9 mouse cellular contexts compared by ENCODE assay signal in genomic region chr17:24723122-24723880, GRCm38 (mm10). TPM values are rescaled to one million over a fixed set of nuclear protein-coding genes. Genes with fewer than 3 reads are reported as not detected.
A peak's percentile ranks its signal among the peaks of the same experiment; 100 is the strongest.
DNase-seq lines count a peak whose midpoint lies in the region; ATAC-seq lines count a peak whose summit lies in the region.
"Had no signal": no experiment of that assay in that cellular context is flagged by ENCODE, and none has a peak within 500 bp of the region (broad histone marks: within the 10 kb centered on the region; RNA-seq: fewer than 3 reads in every experiment).

No protein-coding gene starts in this region.

- no peak for DNase-seq in kidney, postnatal 4 days
- DNase-seq in R1 (ENCODE audit: low read depth, low spot score) (peak; percentile 50), MN1 (ENCODE audit: low spot score) (no peak)
- DNase-seq in hindbrain, embryonic 11.5 days (ENCODE audit: low spot score) = no peak
- DNase-seq in layer of hippocampus, adult 9-10 months (ENCODE audit: low spot score) = no peak
- no peak for DNase-seq in left cerebral cortex, postnatal 36 days (ENCODE audit: low spot score in 2 of 2)

- intact Hi-C loops in left cerebral cortex, postnatal 36 days (cut with DNase I) = no loop called here

- H3K4me1 ChIP-seq in kidney, embryonic 14.5 days (ENCODE audit: control insufficient read depth, insufficient read depth, low read length) = peaks cover 8% of the 10 kb centered on the region
- H3K4me1 ChIP-seq in hindbrain, embryonic 11.5 days (replicated peaks; ENCODE audit: control insufficient read depth, insufficient read depth, low read length) = peaks cover 10% of the 10 kb centered on the region
- peaks cover 41% of the 10 kb centered on the region for H3K4me1 ChIP-seq in midbrain, embryonic 13.5 days (replicated peaks)

- H3K27ac ChIP-seq in kidney, embryonic 14.5 days (ENCODE audit: low read depth, low read length) = peak overlapping the region; percentile 71
- H3K27ac ChIP-seq in hindbrain, embryonic 11.5 days (ENCODE audit: low read depth, low read length) = peak overlapping the region; percentile 17; the same call in 1 of the 2 replicates
- peak overlapping the region; percentile 82 for H3K27ac ChIP-seq in midbrain, embryonic 13.5 days

- no peak for ATAC-seq in kidney, embryonic 14.5 days (ENCODE audit: low FRiP score, low TSS enrichment)
- ATAC-seq in hindbrain, embryonic 11.5 days (ENCODE audit: low FRiP score) = no peak
- no peak for ATAC-seq in midbrain, embryonic 13.5 days

- H3K4me3 ChIP-seq in kidney, embryonic 14.5 days (ENCODE audit: low read length) = peak overlapping the region; percentile 90
- peak overlapping the region; percentile 85 for H3K4me3 ChIP-seq in hindbrain, embryonic 11.5 days (ENCODE audit: low read depth, low read length)
- H3K4me3 ChIP-seq in midbrain, embryonic 13.5 days (replicated peaks) = peak overlapping the region; percentile 78

- no peaks in the 10 kb centered on the region for H3K9me3 ChIP-seq in kidney, embryonic 14.5 days (ENCODE audit: control insufficient read depth, low read length)
- H3K9me3 ChIP-seq in hindbrain, embryonic 11.5 days (ENCODE audit: control insufficient read depth, low read length) = no peaks in the 10 kb centered on the region
- H3K9me3 ChIP-seq in midbrain, embryonic 13.5 days = no peaks in the 10 kb centered on the region

- no peaks in the 10 kb centered on the region for H3K27me3 ChIP-seq in kidney, embryonic 14.5 days (ENCODE audit: control insufficient read depth, insufficient read depth, low read length)
- H3K27me3 ChIP-seq in hindbrain, embryonic 11.5 days (ENCODE audit: control insufficient read depth, insufficient read depth, low read length) = no peaks in the 10 kb centered on the region; the same call in 1 of the 2 replicates
- 0 out of 2 replicates have a peak, but pooled peaks cover 9% of the 10 kb centered on the region for H3K27me3 ChIP-seq in midbrain, embryonic 13.5 days

- peaks cover 20% of the 10 kb centered on the region for H3K36me3 ChIP-seq in kidney, embryonic 14.5 days (ENCODE audit: control insufficient read depth, insufficient read depth, low read length)
- H3K36me3 ChIP-seq in hindbrain, embryonic 11.5 days (ENCODE audit: control insufficient read depth, insufficient read depth, low read length) = 0 out of 2 replicates have a peak, but pooled peaks cover 4% of the 10 kb centered on the region
- H3K36me3 ChIP-seq in midbrain, embryonic 13.5 days = peaks cover 18% of the 10 kb centered on the region

- peak overlapping the region; percentile 78 for H3K4me2 ChIP-seq in kidney, embryonic 14.5 days (replicated peaks; ENCODE audit: low read depth, low read length)
- H3K4me2 ChIP-seq in hindbrain, embryonic 11.5 days (replicated peaks; ENCODE audit: low read depth, low read length) = peak overlapping the region; percentile 77
- H3K4me2 ChIP-seq in midbrain, embryonic 13.5 days (replicated peaks) = peak overlapping the region; percentile 94

- H3K9ac ChIP-seq in kidney, embryonic 14.5 days (ENCODE audit: low read depth, low read length) = peak overlapping the region; percentile 89
- peak overlapping the region; percentile 84 for H3K9ac ChIP-seq in hindbrain, embryonic 11.5 days (ENCODE audit: low read depth, low read length)
- H3K9ac ChIP-seq in midbrain, embryonic 13.5 days (replicated peaks) = peak overlapping the region; percentile 94

- WGBS in kidney, embryonic 14.5 days = 3% methylated on average over 12 of the region's 12 CpGs
- WGBS in hindbrain, embryonic 11.5 days = 4% methylated on average over 12 of the region's 12 CpGs
- WGBS in midbrain, embryonic 13.5 days = 4% methylated on average over 12 of the region's 12 CpGs

RNA-seq across cellular contexts. Expression of gene Ndufb10, which starts 1.0 kb away (rescaled TPM):
- 225 and 229 TPM in 2 replicates for polyA plus RNA-seq in kidney, embryonic 14.5 days (2014; fragmentation: Nextera tagmentation; extraction: Ambion mirVana)
- 198 and 223 TPM in 2 replicates for polyA plus RNA-seq in hindbrain, embryonic 11.5 days (2014; fragmentation: Nextera tagmentation; extraction: Ambion mirVana)
- polyA plus RNA-seq in midbrain, embryonic 13.5 days (2015; fragmentation: Nextera tagmentation; extraction: Ambion mirVana) = 257 and 260 TPM in 2 replicates
- total RNA-seq in left cerebral cortex, postnatal 36 days (2021) = 100 to 1,000 TPM; 193 to 210 TPM

RNA-seq across cellular contexts. Expression of gene Rpl3l, which starts 4.3 kb away (rescaled TPM):
- not detected in 2 replicates for polyA plus RNA-seq in kidney, embryonic 14.5 days (2014; fragmentation: Nextera tagmentation; extraction: Ambion mirVana)
- 0.11 TPM in 1 of 2 replicates, not detected in the other for polyA plus RNA-seq in hindbrain, embryonic 11.5 days (2014; fragmentation: Nextera tagmentation; extraction: Ambion mirVana)
- polyA plus RNA-seq in midbrain, embryonic 13.5 days (2015; fragmentation: Nextera tagmentation; extraction: Ambion mirVana) = not detected in 2 replicates
- under 1 TPM; 0.39 to 0.57 TPM for total RNA-seq in left cerebral cortex, postnatal 36 days (2021)

RNA-seq across cellular contexts. Expression of gene Rps2, which starts 5.4 kb away (rescaled TPM):
- 1,741 and 1,827 TPM in 2 replicates for polyA plus RNA-seq in kidney, embryonic 14.5 days (2014; fragmentation: Nextera tagmentation; extraction: Ambion mirVana)
- 1,264 and 1,299 TPM in 2 replicates for polyA plus RNA-seq in hindbrain, embryonic 11.5 days (2014; fragmentation: Nextera tagmentation; extraction: Ambion mirVana)
- 770 and 771 TPM in 2 replicates for polyA plus RNA-seq in midbrain, embryonic 13.5 days (2015; fragmentation: Nextera tagmentation; extraction: Ambion mirVana)
- 100 to 1,000 TPM; 291 to 312 TPM for total RNA-seq in left cerebral cortex, postnatal 36 days (2021)

RNA-seq across cellular contexts. Expression of gene Rnf151, which starts 5.4 kb away (rescaled TPM):
- 0.62 TPM in 1 of 2 replicates, not detected in the other for polyA plus RNA-seq in kidney, embryonic 14.5 days (2014; fragmentation: Nextera tagmentation; extraction: Ambion mirVana)
- not detected in 2 replicates for polyA plus RNA-seq in hindbrain, embryonic 11.5 days (2014; fragmentation: Nextera tagmentation; extraction: Ambion mirVana)
- polyA plus RNA-seq in midbrain, embryonic 13.5 days (2015; fragmentation: Nextera tagmentation; extraction: Ambion mirVana) = not detected in 2 replicates
- total RNA-seq in left cerebral cortex, postnatal 36 days (2021) = not detected
- total RNA-seq: neutrophil, adult 5-6 weeks had no signal

RNA-seq across cellular contexts. Expression of gene Msrb1, which starts 13.1 kb away (rescaled TPM):
- polyA plus RNA-seq in kidney, embryonic 14.5 days (2014; fragmentation: Nextera tagmentation; extraction: Ambion mirVana) = 35.2 and 39.0 TPM in 2 replicates
- polyA plus RNA-seq in hindbrain, embryonic 11.5 days (2014; fragmentation: Nextera tagmentation; extraction: Ambion mirVana) = 21.1 and 22.8 TPM in 2 replicates
- 18.0 and 19.6 TPM in 2 replicates for polyA plus RNA-seq in midbrain, embryonic 13.5 days (2015; fragmentation: Nextera tagmentation; extraction: Ambion mirVana)
- 10 to 100 TPM; 36.4 to 46.7 TPM for total RNA-seq in left cerebral cortex, postnatal 36 days (2021)

Comparison
In these comparisons a context has a peak if more than half of its experiments do, and no peak if none do; other contexts are left out.
1. H3K27ac ChIP-seq: peak in every context shown above with its lines; median percentile 82 in midbrain, embryonic 13.5 days; 71 in kidney, embryonic 14.5 days; 17 in hindbrain, embryonic 11.5 days.